Mouse (Mus musculus) spleen, adult 2 months (tissue): ENCODE data around the gene Entpd7.

Source experiments
- CTCF ChIP-seq: fragments of 200-500 bp; IDR thresholded peaks from 2 replicates; pipeline ENCODE4 v1.5.1; 2011; ENCODE audit warnings: mild to moderate bottlenecking, inconsistent platforms; ENCODE audit not compliant: insufficient read depth, insufficient read length, insufficient replicate concordance; ENCODE audit errors: extremely low read depth
- POLR2A ChIP-seq: fragments of 200-500 bp; IDR thresholded peaks from 2 replicates; pipeline ENCODE4 v1.6.1; 2011; ENCODE audit warnings: low read depth, low read length, inconsistent platforms

DNA sequence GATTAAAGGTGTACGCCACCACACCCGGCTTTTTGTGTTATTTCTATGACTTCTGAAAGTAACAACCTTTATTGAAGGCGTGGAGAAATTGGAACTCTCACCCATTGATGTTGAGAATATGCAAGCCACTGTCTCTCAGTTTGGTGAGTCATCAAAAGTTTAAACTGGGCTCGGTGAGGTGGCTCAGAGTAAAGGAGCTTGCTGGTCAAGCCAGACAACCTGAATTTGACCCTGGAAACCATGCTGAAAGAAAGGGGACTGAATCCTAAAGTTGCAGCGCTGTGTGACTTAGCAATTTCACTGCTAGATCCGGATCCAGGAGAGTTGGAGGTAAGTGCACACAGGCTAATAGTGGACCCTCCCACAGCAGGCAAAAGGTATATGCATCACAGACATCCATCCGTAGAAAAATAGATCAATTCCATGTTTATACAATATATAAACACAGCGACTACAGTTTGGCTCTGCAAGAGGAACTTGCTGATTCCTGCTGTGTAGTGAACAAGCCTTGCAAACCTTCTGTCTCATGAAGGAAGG is 10.9 kb upstream of the Entpd7 start:
- no peak for TF ChIP-seq CTCF
- no peak for TF ChIP-seq POLR2A
